Mouse (Mus musculus) cortical plate, adult 2 months (tissue): ENCODE results near the gene Egfl6.

Experiments used
- CTCF ChIP-seq: fragments of 200-500 bp; IDR thresholded peaks from 2 replicates; pipeline ENCODE4 v1.5.1; 2011; ENCODE audit warnings: mild to moderate bottlenecking, control low read depth, low read length; ENCODE audit not compliant: insufficient read depth; ENCODE audit errors: extremely low read depth
- POLR2A ChIP-seq: fragments of 200-500 bp; IDR thresholded peaks from 2 replicates; pipeline ENCODE4 v1.6.1; 2011; ENCODE audit warnings: mild to moderate bottlenecking, low read length, control low read depth; ENCODE audit not compliant: insufficient read depth; ENCODE audit errors: extremely low read depth

DNA sequence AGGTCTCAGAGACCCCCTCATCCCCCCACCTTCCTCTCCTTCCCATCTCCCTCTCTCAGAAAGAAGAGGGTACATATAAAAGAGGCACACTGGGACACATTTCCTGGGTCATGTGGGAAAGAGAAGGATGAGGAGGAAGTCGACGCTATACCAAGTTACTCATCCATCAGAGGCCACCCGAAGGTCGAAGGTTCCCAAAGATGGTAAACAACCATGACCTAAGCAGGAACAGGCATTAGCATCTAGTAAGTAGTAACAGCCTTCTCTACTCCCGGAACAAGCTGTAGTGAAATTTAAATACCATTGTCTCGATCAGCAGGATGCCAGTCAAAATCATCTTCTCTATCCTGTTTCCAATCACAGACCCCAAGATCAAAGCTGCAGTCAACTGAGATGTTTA, 53.8 kb downstream of the Egfl6 start:
- TF ChIP-seq POLR2A: no peak
- TF ChIP-seq CTCF: no peak
